Mouse (Mus musculus): Measurements from ENCODE around the gene Nxf1. TPM values are rescaled to one million over a fixed set of nuclear protein-coding genes. Genes with fewer than 3 reads are reported as not detected.

Gene Nxf1
- total and polyA plus RNA-seq, 3 experiments: 122 to 296 (median 231) TPM

- TF ChIP-seq POLR2A (IDR thresholded peaks at IDR 0.05; ENCODE audit: control insufficient read depth in 1 of 2, insufficient read depth in 1 of 2, low read depth in 1 of 2, low read length in 2 of 2, poor library complexity in 1 of 2) (peak; percentile 34 to 80; a peak in 3 of 4 replicates), MYB (IDR thresholded peaks at IDR 0.05; ENCODE audit: low read depth, low read length) (no peak), HCFC1 (IDR thresholded peaks at IDR 0.05; ENCODE audit: low read depth, low read length) (peak; percentile 89)
These were observed 15.5 kb upstream of the Nxf1 start, which contains the start of gene Stx5a (continued) for GRCm38 (mm10) chr19:8741243-8741869.

GRCm38 (mm10) chr19:8742176-8742575, 14.7 kb upstream of the Nxf1 start:
- Histone ChIP-seq H3K4me1 (ENCODE audit: control insufficient read depth in 1 of 2, insufficient read depth in 2 of 2, low read length in 2 of 2) (peaks cover 2 to 5% of the 10 kb centered on the region in 2 experiments; a peak in 3 of 4 replicates), H3K36me3 (ENCODE audit: control insufficient read depth in 1 of 2, insufficient read depth in 2 of 2, low read length in 2 of 2) (peaks cover 6 to 23% of the 10 kb centered on the region in 2 experiments), H3K9me3 (replicated peaks; ENCODE audit: insufficient read depth, low read length) (no peaks in the 10 kb centered on the region), H3K4me3 (ENCODE audit: control insufficient read depth in 1 of 2, insufficient read depth in 1 of 2, low read depth in 2 of 2, low read length in 2 of 2) (peak overlapping the region; percentile 82 to 87), H3K27me3 (ENCODE audit: control insufficient read depth in 1 of 2, insufficient read depth in 2 of 2, low read length in 2 of 2) (no peaks in the 10 kb centered on the region), H3K27ac (ENCODE audit: control insufficient read depth, low read depth, low read length) (peak overlapping the region; percentile 52), H3K79me2 (ENCODE audit: control insufficient read depth, insufficient read depth, low read length, poor library complexity) (peaks cover 16% of the 10 kb centered on the region), H3K9ac (ENCODE audit: control insufficient read depth, low read depth, low read length, poor library complexity, severe bottlenecking) (peak overlapping the region; percentile 76)
- TF ChIP-seq MAX (IDR thresholded peaks at IDR 0.05; ENCODE audit: low read length) (no peak), CHD1 (IDR thresholded peaks at IDR 0.05; ENCODE audit: low read depth, low read length) (no peak), POLR2A (IDR thresholded peaks at IDR 0.05; ENCODE audit: control insufficient read depth in 1 of 2, insufficient read depth in 1 of 2, low read depth in 1 of 2, low read length in 2 of 2, poor library complexity in 1 of 2) (no peak), USF2 (IDR thresholded peaks at IDR 0.05; ENCODE audit: borderline replicate concordance in 1 of 2, insufficient read depth in 1 of 2, low read depth in 1 of 2, low read length in 2 of 2) (no peak), MXI1 (IDR thresholded peaks at IDR 0.05; ENCODE audit: low read depth, low read length) (no peak), ETS1 (IDR thresholded peaks at IDR 0.05; ENCODE audit: low read depth, low read length) (no peak), USF1 (IDR thresholded peaks at IDR 0.05; ENCODE audit: low read depth, low read length) (no peak), CHD2 (IDR thresholded peaks at IDR 0.05; ENCODE audit: low read length) (no peak), POLR2AphosphoS2 (IDR thresholded peaks at IDR 0.05; ENCODE audit: low read length) (no peak), ELF1 (IDR thresholded peaks at IDR 0.05; ENCODE audit: low read depth, low read length) (no peak), KAT2A (conservative IDR thresholded peaks at IDR 0.05; ENCODE audit: low read depth, low read length) (no peak), RCOR1 (IDR thresholded peaks at IDR 0.05; ENCODE audit: low read depth, low read length) (no peak)
- no peak for DNase-seq (ENCODE audit: low read depth, low spot score)

GRCm38 (mm10) chr19:8745382-8745781, 11.5 kb upstream of the Nxf1 start:
- no peak for TF ChIP-seq ZMIZ1 (IDR thresholded peaks at IDR 0.05; ENCODE audit: low read depth, low read length)
- TF ChIP-seq TBP (IDR thresholded peaks at IDR 0.05; ENCODE audit: low read depth, low read length): no peak
- TF ChIP-seq GATA1 (IDR thresholded peaks at IDR 0.05; ENCODE audit: low read depth, low read length): 0 out of 2 replicates have a peak, but pooled peaks have one; percentile 36
- no peak for TF ChIP-seq HCFC1 (IDR thresholded peaks at IDR 0.05; ENCODE audit: low read depth, low read length)
- peaks cover 9% of the 10 kb centered on the region for H3K79me2 ChIP-seq (ENCODE audit: control insufficient read depth, insufficient read depth, low read length, poor library complexity)
- no peak overlapping the region for H3K27ac ChIP-seq (ENCODE audit: control insufficient read depth, low read depth, low read length)
- H3K9me3 ChIP-seq (replicated peaks; ENCODE audit: insufficient read depth, low read length): no peaks in the 10 kb centered on the region
- DNase-seq (ENCODE audit: low read depth, low spot score): no peak
- no peak overlapping the region for H3K9ac ChIP-seq (ENCODE audit: control insufficient read depth, low read depth, low read length, poor library complexity, severe bottlenecking)
- no peak overlapping the region for H3K4me3 ChIP-seq (ENCODE audit: control insufficient read depth in 1 of 2, insufficient read depth in 1 of 2, low read depth in 2 of 2, low read length in 2 of 2)
- peaks cover 2 to 4% of the 10 kb centered on the region in 2 experiments; a peak in 3 of 4 replicates for H3K4me1 ChIP-seq (ENCODE audit: control insufficient read depth in 1 of 2, insufficient read depth in 2 of 2, low read length in 2 of 2)
- H3K36me3 ChIP-seq (ENCODE audit: control insufficient read depth in 1 of 2, insufficient read depth in 2 of 2, low read length in 2 of 2): peaks cover 3 to 18% of the 10 kb centered on the region in 2 experiments
- H3K27me3 ChIP-seq (ENCODE audit: control insufficient read depth in 1 of 2, insufficient read depth in 2 of 2, low read length in 2 of 2): no peaks in the 10 kb centered on the region

Data from MEL (cell line).